Mouse (Mus musculus) ES-E14 (cell line): Measurements from ENCODE around the gene AL732309.1. TPM values are rescaled to one million over a fixed set of nuclear protein-coding genes. Genes with fewer than 3 reads are reported as not detected.

Source experiments
- DNase-seq: peaks from one replicate; pipeline ENCODE4 v3.0.0-alpha.2; 2013; ENCODE audit warnings: low read depth, low spot score
- H3K27ac ChIP-seq: 2 replicates; pipeline ENCODE4 v1.5.1; 2012; ENCODE audit warnings: low read depth, mild to moderate bottlenecking, low read length, moderate library complexity, mixed read lengths; ENCODE audit not compliant: poor library complexity, insufficient read depth, severe bottlenecking
- H3K36me3 ChIP-seq: 2 replicates; pipeline ENCODE4 v1.6.1; 2012; ENCODE audit warnings: mild to moderate bottlenecking, low read length, moderate library complexity, mixed read lengths; ENCODE audit not compliant: control insufficient read depth, poor library complexity, insufficient read depth, severe bottlenecking
- H3K4me1 ChIP-seq, 2 experiments: fragments of 150-350 bp in 1 of 2; sonication (generic) in 1 of 2; 2 replicates each; pipeline ENCODE4 v1.6.1; 2012; ENCODE audit warnings: low read length in 2 of 2, mild to moderate bottlenecking in 1 of 2, mixed read lengths in 1 of 2; ENCODE audit not compliant: control insufficient read depth in 2 of 2, insufficient read depth in 2 of 2, poor library complexity in 1 of 2
- H3K4me3 ChIP-seq, 2 experiments: fragments of 150-350 bp in 1 of 2; sonication (generic) in 1 of 2; 2 replicates each; pipeline ENCODE4 v1.5.1; 2012; ENCODE audit warnings: low read length in 2 of 2, low read depth in 1 of 2, mild to moderate bottlenecking in 1 of 2, mixed read lengths in 1 of 2; ENCODE audit not compliant: insufficient read depth in 1 of 2, poor library complexity in 1 of 2, severe bottlenecking in 1 of 2
- H3K9ac ChIP-seq: 2 replicates; pipeline ENCODE4 v1.6.1; 2012; ENCODE audit warnings: low read depth, mild to moderate bottlenecking, low read length, mixed read lengths; ENCODE audit not compliant: poor library complexity, insufficient read depth, severe bottlenecking
- H3K9me3 ChIP-seq: fragments of 150-350 bp; sonication (generic); 2 replicates; pipeline ENCODE4 v1.6.1; 2012; ENCODE audit warnings: low read depth, mild to moderate bottlenecking, low read length; ENCODE audit not compliant: control insufficient read depth, insufficient read depth
- CHD2 ChIP-seq: IDR thresholded peaks from 2 replicates; pipeline ENCODE4 v1.6.1; 2014; ENCODE audit warnings: mild to moderate bottlenecking, low read depth, low read length, inconsistent platforms
- HCFC1 ChIP-seq: IDR thresholded peaks from 2 replicates; pipeline ENCODE4 v1.6.1; 2012; ENCODE audit warnings: low read length, inconsistent platforms, borderline replicate concordance; ENCODE audit not compliant: insufficient read depth
- MAFK ChIP-seq: IDR thresholded peaks from 2 replicates; pipeline ENCODE4 v1.6.1; 2014; ENCODE audit warnings: mild to moderate bottlenecking, low read depth, low read length, inconsistent platforms; ENCODE audit not compliant: insufficient read depth
- ZC3H11A ChIP-seq: IDR thresholded peaks from 2 replicates; pipeline ENCODE4 v1.6.1; 2012; ENCODE audit warnings: low read depth, mild to moderate bottlenecking, inconsistent platforms, low read length, borderline replicate concordance
- ZNF384 ChIP-seq: IDR thresholded peaks from 2 replicates; pipeline ENCODE4 v1.6.1; 2012; ENCODE audit warnings: low read depth, low read length, inconsistent platforms
- in situ Hi-C, 2 experiments: fragments of 600-800 bp; cut with MboI; formaldehyde crosslinking; loops; one replicate each; pipeline ENCODE4 v1.15.1; 2025; ENCODE audit warnings: low sequenced_read_pairs in 2 of 2, inconsistent platforms in 1 of 2; ENCODE audit not compliant: unreplicated experiment in 2 of 2
- total RNA-seq: library from RNA; depleted of rRNA; stranded (reverse); fragments of 300-350 nt; gene quantifications from 2 replicates; pipeline ENCODE4 v1.2.3, GENCODE M21; 2012

The AL732309.1 gene
- total RNA-seq, 1 experiment = 14.5 TPM

GRCm38 (mm10) chr2:25221331-25221772, 25.3 kb downstream of the AL732309.1 start:
- in situ Hi-C loops = no loop called here
- peaks cover 25% of the 10 kb centered on the region for H3K36me3 ChIP-seq
- no peaks in the 10 kb centered on the region for H3K9me3 ChIP-seq
- H3K27ac ChIP-seq = no peak overlapping the region
- H3K4me3 ChIP-seq = no peak overlapping the region
- no peak overlapping the region for H3K9ac ChIP-seq
- TF ChIP-seq MAFK (no peak), ZNF384 (no peak), CHD2 (0 out of 2 replicates have a peak, but pooled peaks have one; percentile 19)
- DNase-seq = no peak
- H3K4me1 ChIP-seq = peaks cover 3 to 11% of the 10 kb centered on the region in 2 experiments; a peak in 1 of 4 replicates

- no peak for DNase-seq
- no peak within 1 kb of the TSS for H3K27ac ChIP-seq
- peaks cover 3 to 18% of the 10 kb centered on the region in 2 experiments; a peak in 2 of 4 replicates for H3K4me1 ChIP-seq
- TF ChIP-seq HCFC1 (no peak), CHD2 (no peak)
- H3K4me3 ChIP-seq = no peak within 1 kb of the TSS
- no peaks in the 10 kb centered on the region for H3K9me3 ChIP-seq
- no peak within 1 kb of the TSS for H3K9ac ChIP-seq
- in situ Hi-C loops = no loop called here
- peaks cover 19% of the 10 kb centered on the region for H3K36me3 ChIP-seq
These were observed 28.2 kb downstream of the AL732309.1 start, which contains the start of gene Fam166a for GRCm38 (mm10) chr2:25218445-25218844. Gene Fam166a (plus strand): TSS chr2:25218745.

- Histone ChIP-seq H3K27ac (no peak overlapping the region), H3K9me3 (no peaks in the 10 kb centered on the region), H3K36me3 (peaks cover 12% of the 10 kb centered on the region), H3K4me1 (peaks cover 3 to 21% of the 10 kb centered on the region in 2 experiments; a peak in 2 of 4 replicates), H3K4me3 (no peak overlapping the region), H3K9ac (no peak overlapping the region)
- DNase-seq = no peak
- in situ Hi-C loops = no loop called here
- TF ChIP-seq HCFC1 = no peak
- no peak for TF ChIP-seq ZNF384
- no peak for TF ChIP-seq CHD2
- no peak for TF ChIP-seq ZC3H11A
- TF ChIP-seq MAFK = no peak
These were observed 29.0 kb downstream of the AL732309.1 start for GRCm38 (mm10) chr2:25217666-25218065.

- DNase-seq = no peak
- in situ Hi-C loops = no loop called here
- no peak for TF ChIP-seq ZC3H11A
- TF ChIP-seq HCFC1 = no peak
- TF ChIP-seq MAFK = no peak
- no peak for TF ChIP-seq ZNF384
- TF ChIP-seq CHD2 = no peak
- H3K4me1 ChIP-seq = peaks cover 8 to 10% of the 10 kb centered on the region in 2 experiments; a peak in 2 of 4 replicates
- H3K36me3 ChIP-seq = 0 out of 2 replicates have a peak, but pooled peaks cover 2% of the 10 kb centered on the region
- H3K9me3 ChIP-seq = no peaks in the 10 kb centered on the region
- peak within 1 kb of the TSS; percentile 55 for H3K9ac ChIP-seq
- no peak within 1 kb of the TSS for H3K27ac ChIP-seq
- H3K4me3 ChIP-seq = peak within 1 kb of the TSS; percentile 19 to 59
These were observed 32.2 kb downstream of the AL732309.1 start, which contains the start of gene Stpg3 for GRCm38 (mm10) chr2:25214444-25214843. Gene Stpg3 (minus strand): TSS chr2:25214637.
